Mouse (Mus musculus): ENCODE measurements at regions not wholly inside any gene's neighbourhood (a gene's known extent, or its start where the extent isn't known, plus 50 kb on each side); places are given as distances from the start of the nearest gene placed in this dataset.

DNA sequence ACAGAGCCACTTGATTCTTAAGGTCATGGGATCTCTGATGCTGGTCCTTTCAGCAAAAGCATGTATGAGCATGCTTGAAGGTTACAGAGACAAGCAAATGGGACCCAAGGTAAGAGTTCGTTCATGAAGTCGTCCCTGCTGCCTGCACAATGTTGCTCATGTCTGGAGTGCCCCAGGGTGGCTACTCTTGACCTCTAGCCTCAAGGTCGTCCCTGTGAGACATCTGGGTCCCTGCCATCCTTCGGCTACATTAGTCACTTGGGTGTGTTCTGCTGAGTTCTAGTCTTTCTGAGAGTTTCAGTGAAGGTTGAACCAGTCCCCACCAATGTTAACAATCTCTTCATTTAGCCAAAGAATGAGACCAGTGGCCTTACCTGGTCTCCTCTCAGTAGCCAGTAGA is 81.5 kb upstream of the Ccn6 start:
- peaks cover 7% of the 10 kb centered on the region; the same call in 1 of the 2 replicates for H3K4me1 ChIP-seq
- H3K4me2 ChIP-seq: no peak overlapping the region
- H3K9me3 ChIP-seq (replicated peaks): no peaks in the 10 kb centered on the region
- ATAC-seq: no peak
- 81% methylated on average over 4 of the region's 4 CpGs for WGBS
- H3K36me3 ChIP-seq (ENCODE audit: poor library complexity, severe bottlenecking): no peaks in the 10 kb centered on the region
- no peak overlapping the region for H3K9ac ChIP-seq
- H3K27me3 ChIP-seq: no peaks in the 10 kb centered on the region
- no peak overlapping the region for H3K4me3 ChIP-seq
- no peak overlapping the region for H3K27ac ChIP-seq

- Histone ChIP-seq H3K9ac (no peak overlapping the region), H3K36me3 (ENCODE audit: poor library complexity, severe bottlenecking) (no peaks in the 10 kb centered on the region), H3K4me2 (no peak overlapping the region), H3K27ac (no peak overlapping the region), H3K27me3 (no peaks in the 10 kb centered on the region), H3K4me1 (peaks cover 17% of the 10 kb centered on the region), H3K9me3 (replicated peaks) (no peaks in the 10 kb centered on the region), H3K4me3 (no peak overlapping the region)
- 90% methylated on average over 6 of the region's 6 CpGs for WGBS
- ATAC-seq: no peak
These were observed 80.5 kb upstream of the Ccn6 start for GRCm38 (mm10) chr10:39244061-39244460.

GRCm38 (mm10) chr10:39242398-39242797 is 78.8 kb upstream of the Ccn6 start:
- ATAC-seq: no peak
- Histone ChIP-seq H3K36me3 (ENCODE audit: poor library complexity, severe bottlenecking) (no peaks in the 10 kb centered on the region), H3K27me3 (no peaks in the 10 kb centered on the region), H3K27ac (no peak overlapping the region), H3K9me3 (replicated peaks) (no peaks in the 10 kb centered on the region), H3K4me2 (no peak overlapping the region), H3K4me1 (peaks cover 22% of the 10 kb centered on the region), H3K9ac (no peak overlapping the region), H3K4me3 (no peak overlapping the region)
- 91% methylated on average over 5 of the region's 5 CpGs for WGBS

- Histone ChIP-seq H3K4me2 (no peak overlapping the region), H3K27me3 (no peaks in the 10 kb centered on the region), H3K9me3 (replicated peaks) (no peaks in the 10 kb centered on the region), H3K4me1 (peaks cover 22% of the 10 kb centered on the region), H3K4me3 (no peak overlapping the region), H3K27ac (no peak overlapping the region), H3K9ac (no peak overlapping the region), H3K36me3 (ENCODE audit: poor library complexity, severe bottlenecking) (no peaks in the 10 kb centered on the region)
- no peak for ATAC-seq
- 94% methylated on average over 6 of the region's 6 CpGs for whole genome bisulfite sequencing
These were observed 78.3 kb upstream of the Ccn6 start for GRCm38 (mm10) chr10:39241922-39242321.

DNA sequence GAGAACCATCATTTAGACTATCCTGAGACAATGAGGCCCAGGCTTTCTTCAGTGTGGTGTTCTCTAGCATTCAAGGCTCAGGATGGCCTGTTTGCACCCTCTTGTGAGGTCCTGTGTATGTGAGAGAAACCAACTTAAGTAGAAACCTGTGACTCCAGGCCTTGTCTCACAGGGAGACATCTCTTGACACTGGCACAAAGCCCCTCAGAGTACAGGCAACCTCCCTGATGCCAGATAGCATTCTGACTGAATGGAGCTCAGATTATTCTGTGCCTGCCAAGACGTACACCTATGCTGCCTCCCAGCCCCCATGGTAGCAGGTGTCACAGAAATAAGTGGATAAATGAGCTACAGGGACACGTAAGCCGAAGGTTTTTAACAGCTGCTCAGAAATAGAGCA is 77.9 kb upstream of the Ccn6 start:
- 73% methylated on average over 3 of the region's 3 CpGs for WGBS
- Histone ChIP-seq H3K9ac (no peak overlapping the region), H3K4me2 (no peak overlapping the region), H3K27me3 (no peaks in the 10 kb centered on the region), H3K4me1 (peaks cover 22% of the 10 kb centered on the region), H3K36me3 (ENCODE audit: poor library complexity, severe bottlenecking) (no peaks in the 10 kb centered on the region), H3K4me3 (no peak overlapping the region), H3K27ac (no peak overlapping the region), H3K9me3 (replicated peaks) (no peaks in the 10 kb centered on the region)
- no peak for ATAC-seq

- H3K4me3 ChIP-seq: no peak overlapping the region
- no peaks in the 10 kb centered on the region for H3K9me3 ChIP-seq (replicated peaks)
- ATAC-seq: no peak; the same call in 1 of the 2 replicates
- H3K4me1 ChIP-seq: peaks cover 22% of the 10 kb centered on the region
- WGBS: 88% methylated on average over 7 of the region's 7 CpGs
- no peak overlapping the region for H3K27ac ChIP-seq
- no peak overlapping the region; the same call in 1 of the 2 replicates for H3K9ac ChIP-seq
- H3K27me3 ChIP-seq: no peaks in the 10 kb centered on the region
- no peaks in the 10 kb centered on the region for H3K36me3 ChIP-seq (ENCODE audit: poor library complexity, severe bottlenecking)
- no peak overlapping the region for H3K4me2 ChIP-seq
These were observed 77.4 kb upstream of the Ccn6 start for GRCm38 (mm10) chr10:39240966-39241365.

DNA sequence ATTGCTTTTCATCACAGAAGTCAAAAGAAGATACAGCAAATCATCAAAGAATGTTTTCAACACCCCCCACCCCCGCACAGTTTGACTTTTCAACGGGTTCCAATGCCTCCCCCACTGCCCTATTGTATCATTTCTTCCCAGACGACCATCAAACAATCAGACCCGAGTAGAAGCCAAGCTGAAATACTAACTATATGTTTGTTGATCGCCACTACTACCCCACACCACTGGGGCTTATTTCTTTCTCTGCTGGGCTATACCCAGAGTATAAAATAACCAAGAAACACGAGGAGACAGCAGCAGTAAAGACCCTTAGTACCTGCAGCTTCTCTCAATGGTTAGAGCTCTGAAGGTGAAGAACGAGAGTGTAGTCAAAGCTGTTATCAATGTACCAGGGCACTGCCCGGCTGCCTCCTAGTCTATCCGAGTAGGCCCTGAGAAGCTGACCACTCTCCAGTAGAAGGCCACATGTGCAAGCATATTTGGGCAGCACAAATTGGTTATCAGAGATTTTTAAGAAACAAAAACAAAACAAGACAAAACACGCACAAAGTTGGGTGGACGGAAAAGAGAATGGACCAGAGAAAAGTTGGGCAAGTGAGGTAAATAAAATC is 76.7 kb upstream of the Ccn6 start:
- Histone ChIP-seq H3K4me3 (no peak overlapping the region), H3K4me2 (peak overlapping the region; percentile 38), H3K27me3 (no peaks in the 10 kb centered on the region), H3K27ac (peak overlapping the region; percentile 15), H3K9me3 (replicated peaks) (no peaks in the 10 kb centered on the region), H3K36me3 (ENCODE audit: poor library complexity, severe bottlenecking) (no peaks in the 10 kb centered on the region), H3K4me1 (peaks cover 22% of the 10 kb centered on the region), H3K9ac (peak overlapping the region; percentile 31; the same call in 1 of the 2 replicates)
- 44% methylated on average over 11 of the region's 11 CpGs for WGBS
- ATAC-seq: peak; percentile 68; the same call in 1 of the 2 replicates

DNA sequence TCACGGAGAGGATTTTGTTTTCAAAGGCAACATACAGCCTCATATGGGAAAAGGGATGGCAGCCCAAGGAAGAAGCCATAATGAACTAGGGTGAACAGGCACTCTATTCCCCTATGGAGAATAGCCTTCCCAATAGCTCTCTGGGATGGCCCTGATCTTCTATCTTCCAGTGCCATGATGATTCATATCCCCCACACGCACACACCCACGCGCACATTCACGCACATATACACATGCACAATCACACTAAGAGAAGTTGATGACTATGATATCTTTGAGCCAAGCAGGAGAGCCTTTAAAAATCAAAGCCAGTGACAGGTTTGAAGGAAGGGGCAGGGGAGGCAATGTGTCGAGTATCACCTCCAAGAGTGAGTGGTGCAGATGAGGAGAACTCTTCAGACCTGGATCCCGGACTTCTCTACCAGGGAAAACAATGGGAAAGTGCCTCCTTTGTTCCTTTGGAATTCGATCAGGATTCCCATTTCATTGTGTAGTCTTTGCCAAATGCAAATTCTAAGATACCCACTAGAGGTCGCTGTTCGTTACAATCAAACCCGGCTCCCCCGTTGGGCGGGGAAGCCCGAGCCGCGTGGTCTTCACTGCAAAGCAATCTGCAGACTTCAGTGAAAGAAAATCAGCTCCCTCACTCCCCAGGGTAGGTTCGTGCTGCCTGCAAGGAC is 76.0 kb upstream of the Ccn6 start:
- Histone ChIP-seq H3K4me1 (peaks cover 22% of the 10 kb centered on the region), H3K9me3 (replicated peaks) (no peaks in the 10 kb centered on the region), H3K4me3 (no peak overlapping the region), H3K4me2 (peak overlapping the region; percentile 38), H3K9ac (peak overlapping the region; percentile 31; the same call in 1 of the 2 replicates), H3K27ac (peak overlapping the region; percentile 15), H3K36me3 (ENCODE audit: poor library complexity, severe bottlenecking) (no peaks in the 10 kb centered on the region), H3K27me3 (no peaks in the 10 kb centered on the region)
- 19% methylated on average over 17 of the region's 17 CpGs for WGBS
- peak; percentile 95 for ATAC-seq

- 71% methylated on average over 10 of the region's 10 CpGs for WGBS
- no peak for ATAC-seq
- Histone ChIP-seq H3K4me3 (no peak overlapping the region), H3K4me1 (peaks cover 22% of the 10 kb centered on the region), H3K9me3 (replicated peaks) (no peaks in the 10 kb centered on the region), H3K27me3 (no peaks in the 10 kb centered on the region), H3K36me3 (ENCODE audit: poor library complexity, severe bottlenecking) (no peaks in the 10 kb centered on the region), H3K9ac (no peak overlapping the region), H3K4me2 (no peak overlapping the region), H3K27ac (no peak overlapping the region)
These were observed 75.0 kb upstream of the Ccn6 start for GRCm38 (mm10) chr10:39238596-39238995.

GRCm38 (mm10) chr10:39237549-39237948 is 74.0 kb upstream of the Ccn6 start:
- 92% methylated on average over 4 of the region's 4 CpGs for WGBS
- no peak for ATAC-seq
- Histone ChIP-seq H3K9me3 (replicated peaks) (no peaks in the 10 kb centered on the region), H3K27ac (no peak overlapping the region), H3K4me2 (no peak overlapping the region), H3K4me1 (peaks cover 22% of the 10 kb centered on the region), H3K4me3 (no peak overlapping the region), H3K36me3 (ENCODE audit: poor library complexity, severe bottlenecking) (no peaks in the 10 kb centered on the region), H3K9ac (no peak overlapping the region), H3K27me3 (no peaks in the 10 kb centered on the region)

GRCm38 (mm10) chr10:39233926-39234450 is 70.4 kb upstream of the Ccn6 start:
- H3K9ac ChIP-seq: no peak overlapping the region
- no peak for ATAC-seq
- no peaks in the 10 kb centered on the region for H3K36me3 ChIP-seq (ENCODE audit: poor library complexity, severe bottlenecking)
- 84% methylated on average over 8 of the region's 8 CpGs for WGBS
- H3K4me1 ChIP-seq: peaks cover 10% of the 10 kb centered on the region
- no peak overlapping the region for H3K27ac ChIP-seq
- H3K4me2 ChIP-seq: no peak overlapping the region
- H3K9me3 ChIP-seq (replicated peaks): no peaks in the 10 kb centered on the region
- no peak overlapping the region for H3K4me3 ChIP-seq
- no peaks in the 10 kb centered on the region for H3K27me3 ChIP-seq

- no peak for ATAC-seq
- 82% methylated on average over 7 of the region's 7 CpGs for WGBS
- Histone ChIP-seq H3K9ac (no peak overlapping the region), H3K27ac (no peak overlapping the region), H3K27me3 (no peaks in the 10 kb centered on the region), H3K4me3 (no peak overlapping the region), H3K36me3 (ENCODE audit: poor library complexity, severe bottlenecking) (no peaks in the 10 kb centered on the region), H3K9me3 (replicated peaks) (no peaks in the 10 kb centered on the region), H3K4me1 (peaks cover 9% of the 10 kb centered on the region), H3K4me2 (no peak overlapping the region)
These were observed 69.6 kb upstream of the Ccn6 start for GRCm38 (mm10) chr10:39233191-39233590.
